Mouse (Mus musculus): ENCODE measurements around the gene Psmb3.
A peak's percentile ranks its signal among the peaks of the same experiment; 100 is the strongest.
"Not testable (repeated sequence)": the region's sequence is repeated elsewhere in the genome, so short reads cannot be mapped to it uniquely, and the experiment has no call there.

Psmb3 gene

DNA sequence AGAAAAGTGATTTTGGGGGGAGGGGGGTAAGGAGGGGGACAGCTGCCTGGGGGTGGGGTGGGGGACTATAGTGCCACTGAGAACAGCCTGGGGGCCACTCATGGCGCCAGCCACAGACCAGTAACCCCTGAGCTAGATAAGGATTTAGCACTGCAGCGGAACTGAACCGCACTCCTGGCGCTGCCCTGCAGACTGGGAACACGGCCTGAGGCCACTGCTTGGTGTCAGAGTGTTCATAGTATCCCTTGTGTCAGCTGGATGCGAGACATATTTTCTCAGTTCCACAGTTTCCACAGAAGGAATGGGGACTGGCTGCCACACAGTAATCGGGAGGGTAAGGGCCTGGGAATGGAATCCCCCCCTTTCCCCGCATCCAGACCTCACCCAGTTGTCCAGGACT is 12.8 kb downstream of the Psmb3 start:
- DNase-seq (ENCODE audit: low spot score in 2 of 2): no peak

DNA sequence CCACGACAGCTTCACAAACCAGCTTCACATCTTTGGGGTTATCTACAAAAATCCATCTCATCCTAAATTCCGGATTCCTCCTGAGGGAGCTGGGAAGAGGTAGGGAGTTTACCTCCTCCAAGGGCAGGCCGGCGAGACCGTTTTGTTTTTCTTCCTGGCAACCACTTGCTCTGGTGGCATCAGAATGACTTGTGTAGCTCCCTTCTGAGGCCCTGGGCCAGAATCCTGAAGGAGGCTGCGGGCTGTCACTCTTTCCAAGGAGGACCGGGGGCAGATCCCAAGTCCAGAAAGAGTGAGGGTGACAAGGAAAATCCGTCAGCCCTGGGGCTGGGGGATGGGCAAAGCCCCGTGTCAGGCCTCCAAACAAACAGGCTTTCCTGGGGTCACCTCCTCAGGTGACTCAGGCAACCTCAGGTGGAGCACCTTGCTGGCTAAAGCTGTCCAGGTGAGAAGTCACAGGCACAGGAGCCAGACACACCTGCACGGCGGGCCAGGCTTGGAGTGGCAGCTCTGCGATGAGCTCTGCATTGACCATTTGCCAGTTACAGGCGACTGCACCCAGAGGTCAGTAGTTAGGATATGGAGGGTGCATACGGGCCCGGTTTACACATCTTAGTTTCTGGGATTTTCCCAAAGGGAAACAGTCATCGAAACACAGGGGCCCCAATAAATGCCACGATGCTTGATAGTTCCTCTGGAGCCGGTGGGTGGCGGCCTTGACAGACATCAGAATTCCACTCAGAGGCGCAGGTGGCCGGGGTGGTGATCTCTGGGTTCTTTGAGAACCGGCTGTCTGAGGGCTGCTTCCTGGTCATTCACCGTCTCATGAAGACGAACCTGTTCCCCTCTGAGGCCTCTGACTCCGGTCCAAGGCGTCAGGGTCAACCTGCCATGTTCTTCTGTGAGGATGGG is 14.4 kb downstream of the Psmb3 start:
- DNase-seq (ENCODE audit: low spot score in 2 of 2): no peak

DNA sequence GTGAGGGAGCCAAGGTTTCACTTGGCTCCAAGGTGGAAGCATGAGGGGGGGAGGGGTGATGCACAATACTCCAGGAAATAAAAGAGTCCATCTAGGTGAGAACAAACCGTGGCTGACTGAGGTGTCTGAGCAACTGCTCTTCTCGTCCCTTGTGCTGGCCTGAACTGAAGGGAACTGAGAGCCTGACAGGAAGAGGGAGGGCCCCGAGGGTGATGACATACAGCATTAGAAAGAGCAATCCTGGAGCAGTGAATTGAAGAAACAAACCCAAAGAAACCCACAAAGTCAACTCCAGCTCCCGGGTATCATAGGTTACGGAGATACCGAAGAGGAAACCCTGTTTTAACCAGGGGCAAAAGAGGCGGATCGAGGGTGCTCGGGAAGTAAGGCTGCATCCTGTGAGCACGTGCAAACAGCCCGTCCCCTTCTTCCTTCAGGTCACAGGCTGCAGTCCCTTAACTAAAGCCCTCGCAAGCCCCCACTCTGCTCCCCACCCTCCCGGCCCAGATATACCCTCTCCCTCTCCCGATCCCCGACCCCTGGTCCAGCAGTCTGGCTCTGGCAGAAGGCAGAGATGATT is 15.2 kb downstream of the Psmb3 start:
- peak in 1 of 2 experiments; percentile 31 for DNase-seq (ENCODE audit: low spot score in 2 of 2)

DNA sequence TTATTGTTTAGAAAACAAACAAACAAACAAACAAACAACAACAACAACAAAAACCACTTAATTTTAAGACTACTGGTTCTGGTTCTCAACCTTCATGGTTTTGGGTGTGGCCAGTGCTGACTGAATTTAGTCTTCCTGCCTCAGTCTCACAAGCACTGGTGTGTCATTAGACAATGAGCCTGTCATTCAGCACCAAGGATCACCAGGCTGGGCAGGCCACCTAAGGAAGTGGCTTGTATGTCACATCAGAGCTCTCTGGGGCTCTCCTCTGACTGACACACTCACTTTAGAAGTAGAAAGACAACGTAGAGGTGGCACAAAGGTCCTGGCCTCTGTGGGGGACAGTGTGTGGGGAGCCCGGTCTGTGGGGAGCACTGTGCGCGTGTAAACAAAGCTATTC is 15.8 kb downstream of the Psmb3 start:
- DNase-seq (ENCODE audit: low spot score in 2 of 2): no peak

DNA sequence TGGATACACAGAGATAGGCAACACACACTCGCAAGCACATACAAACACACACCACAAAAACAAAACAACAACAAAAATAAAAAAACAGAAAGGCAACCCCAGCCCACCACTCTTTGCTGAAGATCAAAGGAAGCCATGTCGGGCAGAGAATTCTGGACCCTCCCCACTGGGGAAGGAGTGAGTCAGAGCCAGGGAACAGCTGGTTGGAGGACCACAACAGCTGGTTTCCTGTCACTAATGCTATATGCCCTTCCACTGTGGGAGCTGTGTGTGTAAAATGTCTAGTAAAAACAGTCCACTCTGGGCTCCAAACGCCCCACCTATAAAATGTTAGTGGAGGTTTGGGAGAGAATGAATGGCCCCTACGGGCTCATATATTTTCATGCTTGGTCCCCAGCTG is 18.1 kb downstream of the Psmb3 start:
- DNase-seq (ENCODE audit: low spot score in 2 of 2): no peak

DNA sequence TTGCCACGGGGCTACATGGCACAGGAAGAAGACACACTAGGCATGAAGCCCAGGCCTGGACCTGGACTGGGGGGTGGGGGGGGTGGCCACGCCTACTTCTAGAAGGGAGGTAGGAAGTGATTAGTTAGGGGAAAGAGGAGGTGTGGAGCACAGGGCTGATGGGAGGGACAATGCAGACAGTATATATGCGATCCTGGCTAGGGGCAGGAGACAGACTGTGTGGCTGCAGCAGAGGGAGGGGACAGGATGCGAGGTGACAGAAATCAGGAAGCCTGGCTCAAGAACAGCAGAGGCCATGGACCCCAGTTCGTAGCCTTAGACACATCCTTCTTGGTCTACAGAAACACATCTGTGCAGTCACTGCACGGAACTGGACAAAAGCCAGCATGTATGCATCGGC is 20.5 kb downstream of the Psmb3 start:
- DNase-seq (ENCODE audit: low spot score in 2 of 2): no peak

DNA sequence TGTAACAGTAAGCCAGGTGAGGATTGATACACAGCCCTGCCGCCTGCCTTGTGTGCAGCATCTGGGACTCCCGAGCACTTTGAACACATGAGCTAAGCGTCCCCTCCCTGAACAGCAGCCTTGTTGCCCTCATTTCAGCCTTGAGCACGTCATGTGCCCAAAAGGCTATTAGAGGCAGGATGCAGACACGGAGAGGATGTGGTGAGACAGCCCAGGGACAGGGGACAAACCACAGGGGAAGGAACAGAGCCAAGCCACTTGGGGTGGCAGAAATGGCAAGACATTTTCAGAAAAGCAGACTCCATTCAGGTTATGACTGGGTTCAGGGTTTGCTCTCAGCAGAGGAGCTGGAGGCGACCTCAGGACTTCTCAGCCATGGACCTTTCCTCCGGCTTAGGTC is 25.1 kb downstream of the Psmb3 start:
- DNase-seq (ENCODE audit: low spot score in 2 of 2): no peak

DNA sequence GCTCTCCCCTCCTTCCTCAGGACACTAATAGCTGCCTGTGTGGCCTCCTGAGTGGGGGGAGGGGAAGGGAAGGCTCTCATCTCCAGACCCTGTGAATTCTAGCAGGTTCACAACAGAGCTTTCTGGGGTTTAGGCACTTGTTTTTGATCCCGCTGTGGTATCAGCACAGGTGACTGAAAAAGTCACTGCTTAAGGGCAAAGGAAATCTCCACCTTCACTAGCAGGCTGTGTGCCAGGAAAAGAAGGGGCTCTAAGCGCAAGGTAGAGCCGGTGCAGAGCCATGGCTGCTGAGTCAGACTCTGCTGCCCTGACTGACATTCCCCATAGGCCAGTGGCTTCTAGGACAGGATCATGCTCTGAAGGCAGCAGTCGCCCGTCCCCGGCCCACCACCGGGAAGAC is 25.5 kb downstream of the Psmb3 start:
- no peak for DNase-seq (ENCODE audit: low spot score in 2 of 2)

DNA sequence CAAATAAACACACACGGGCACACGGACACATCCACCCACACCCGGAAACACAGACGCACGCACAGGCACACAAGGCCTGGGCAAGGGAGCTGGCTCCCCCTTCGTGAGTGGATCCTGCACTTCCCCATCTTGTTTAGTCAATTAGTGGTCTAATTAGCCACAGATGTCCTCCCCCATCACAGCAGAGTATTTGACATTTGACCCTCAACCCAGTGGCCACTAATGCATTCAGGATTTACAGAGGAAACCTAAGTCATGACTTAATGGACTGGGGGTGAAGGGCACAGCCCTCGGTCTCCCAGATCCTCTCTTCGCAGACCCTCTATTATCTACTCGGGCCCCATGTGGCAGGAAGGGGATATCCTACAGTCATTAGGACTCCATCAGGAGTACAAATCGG is 30.5 kb downstream of the Psmb3 start:
- no peak for DNase-seq (ENCODE audit: low spot score in 2 of 2)

DNA sequence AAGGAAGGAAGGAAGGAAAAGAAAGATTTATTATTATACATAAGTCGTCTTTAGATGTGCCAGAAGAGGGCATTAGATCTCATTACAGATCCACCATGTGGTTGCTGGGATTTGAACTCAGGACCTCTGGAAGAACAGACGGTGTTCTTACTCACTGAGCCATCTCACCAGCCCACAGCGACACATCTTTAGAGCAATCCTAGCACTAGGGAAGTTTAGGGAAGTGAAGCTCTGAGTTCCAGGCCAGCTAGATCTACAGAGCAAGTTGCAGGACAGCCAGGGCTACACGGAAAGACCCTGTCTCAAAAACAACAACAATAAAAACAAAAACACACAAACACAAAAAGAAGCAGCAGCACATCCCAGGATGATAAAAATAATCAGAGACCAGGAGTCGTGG is 31.6 kb downstream of the Psmb3 start:
- not testable (repeated sequence) for DNase-seq (ENCODE audit: low spot score in 2 of 2)

DNA sequence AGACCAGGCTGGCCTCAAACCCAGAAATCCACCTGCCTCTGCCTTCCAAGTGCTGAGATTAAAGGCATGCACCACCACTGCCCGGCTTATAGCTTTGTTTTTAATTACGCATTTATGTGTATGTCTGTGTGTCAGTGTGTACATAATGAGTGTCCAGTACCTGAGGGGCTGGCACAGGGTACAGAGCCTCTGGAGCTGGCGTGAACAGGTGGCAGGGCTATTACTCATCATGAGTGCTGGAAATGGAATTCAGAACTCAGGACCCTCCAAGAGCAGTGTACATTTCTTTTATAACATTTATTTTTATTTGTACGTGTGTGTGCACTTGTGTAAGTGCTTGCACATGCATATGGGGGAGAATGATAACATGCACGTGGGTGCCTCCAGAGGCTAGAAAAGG is 33.4 kb downstream of the Psmb3 start:
- DNase-seq (ENCODE audit: low spot score in 2 of 2): no peak

DNA sequence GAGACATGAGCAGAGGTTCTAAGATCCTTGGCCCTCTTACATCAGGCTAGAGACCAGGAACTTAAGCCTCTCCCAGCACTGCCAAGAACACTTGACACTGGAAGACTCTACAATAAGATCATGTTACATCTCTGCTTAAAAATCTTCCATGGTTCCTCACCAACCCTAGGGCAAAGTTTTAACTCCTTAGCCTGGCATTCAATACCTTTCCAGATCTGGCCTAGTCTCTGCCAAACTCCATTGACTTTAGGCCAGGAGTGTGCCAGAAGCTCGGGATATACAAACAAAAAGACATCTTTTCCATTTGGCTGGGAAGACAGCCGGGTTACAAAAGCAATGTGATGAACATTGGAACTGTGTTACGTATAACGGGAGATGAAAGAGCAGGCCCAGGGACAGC is 34.4 kb downstream of the Psmb3 start:
- no peak for DNase-seq (ENCODE audit: low spot score in 2 of 2)

DNA sequence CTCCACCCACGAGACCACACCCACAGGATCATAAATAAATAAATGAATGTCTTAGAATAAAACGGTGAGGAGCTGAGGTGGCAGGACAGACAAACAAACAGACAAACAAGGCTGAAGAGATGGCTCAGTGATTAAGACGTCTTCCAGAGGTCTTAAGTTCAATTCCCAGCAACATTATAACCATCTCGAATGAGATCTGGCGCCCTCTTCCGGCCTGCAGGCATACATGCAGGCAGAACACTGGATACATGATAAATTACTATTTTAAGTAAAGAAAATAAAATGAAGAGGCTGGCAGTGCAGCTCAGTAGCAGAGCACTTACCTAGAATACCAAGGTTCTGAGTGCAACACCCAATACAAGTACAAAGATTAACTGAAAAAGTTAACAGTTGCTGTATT is 35.5 kb downstream of the Psmb3 start:
- DNase-seq (ENCODE audit: low spot score in 2 of 2): no peak

DNA sequence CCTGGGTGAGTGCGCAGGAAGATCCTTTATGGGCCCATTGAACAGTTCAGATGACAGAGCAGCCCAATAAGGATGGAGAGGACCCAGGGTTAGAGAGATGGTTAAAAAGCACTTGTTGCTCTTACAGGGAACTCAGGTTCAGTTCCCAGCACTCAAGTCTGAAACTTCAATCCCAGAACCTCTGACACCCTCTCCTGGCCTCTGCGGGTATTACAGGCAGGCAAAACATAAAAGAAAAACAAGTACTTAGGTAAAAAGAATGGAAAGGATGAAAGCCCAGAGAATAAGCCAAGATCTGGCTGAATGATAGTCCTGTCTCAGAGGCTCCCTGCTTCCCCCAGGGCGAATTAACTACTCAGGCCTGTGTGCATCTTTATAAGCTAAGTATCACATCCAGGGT is 36.0 kb downstream of the Psmb3 start:
- peak in 1 of 2 experiments; percentile 60 for DNase-seq (ENCODE audit: low spot score in 2 of 2)

DNA sequence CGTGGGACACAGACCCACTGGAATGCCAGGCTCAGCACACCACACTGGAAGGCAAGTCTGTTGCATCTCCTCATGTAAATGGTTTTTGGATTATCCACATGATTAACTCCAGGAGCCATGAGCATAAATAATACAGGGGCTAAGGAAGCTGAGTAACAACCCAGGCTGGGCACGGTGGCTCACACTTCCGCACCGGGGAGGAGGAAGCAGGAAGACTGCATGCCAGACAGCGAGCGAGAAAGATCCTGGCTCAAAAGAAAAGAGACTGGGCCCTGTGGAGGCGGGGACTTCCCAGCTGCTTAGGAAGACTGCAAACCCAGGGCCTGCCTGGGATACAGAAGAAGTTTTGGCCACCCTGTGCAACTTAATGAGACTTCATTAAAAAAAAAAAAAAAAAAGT is 37.0 kb downstream of the Psmb3 start:
- peak in 1 of 2 experiments; percentile 61 for DNase-seq (ENCODE audit: low spot score in 2 of 2)

DNA sequence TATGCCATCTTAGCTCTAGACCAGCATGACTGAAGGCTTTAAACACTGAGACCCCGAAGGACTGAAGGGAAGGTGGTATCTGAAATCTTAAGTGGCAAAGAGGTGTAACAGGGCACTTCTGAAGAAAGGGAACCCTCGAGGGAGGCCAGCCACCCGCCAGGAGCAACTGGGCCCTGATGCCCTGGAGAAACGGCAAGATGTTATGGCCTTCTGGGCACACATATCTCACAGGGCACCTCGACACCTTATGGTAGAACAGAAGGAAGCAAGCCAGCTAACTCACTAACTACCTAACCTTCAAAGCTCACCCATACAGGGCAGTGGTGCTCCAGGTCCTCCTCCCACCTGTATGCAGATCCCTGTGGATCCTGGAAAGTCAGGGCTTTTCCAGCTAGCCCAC is 39.0 kb downstream of the Psmb3 start:
- DNase-seq (ENCODE audit: low spot score in 2 of 2): peak in 1 of 2 experiments; percentile 59

DNA sequence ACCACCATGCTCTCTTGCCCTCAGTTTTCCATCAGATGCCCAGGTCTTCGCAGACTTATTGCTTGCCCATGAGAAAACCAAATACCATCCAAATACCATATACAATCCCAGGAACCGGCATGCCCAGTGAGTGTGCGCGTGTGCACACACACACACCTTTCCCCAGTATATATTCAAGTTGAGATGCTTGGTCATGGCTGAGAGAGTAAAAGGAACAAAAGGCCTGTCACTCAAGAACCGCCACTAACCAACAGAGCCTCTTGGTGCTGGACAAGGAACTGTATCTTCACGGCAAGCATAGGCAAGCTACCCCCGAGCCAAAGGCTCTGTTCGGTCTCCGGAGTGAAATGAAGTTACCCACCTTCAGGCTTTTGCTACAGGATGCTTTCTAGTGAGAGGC is 39.4 kb downstream of the Psmb3 start:
- DNase-seq (ENCODE audit: low spot score in 2 of 2): peak in 1 of 2 experiments; percentile 62

DNA sequence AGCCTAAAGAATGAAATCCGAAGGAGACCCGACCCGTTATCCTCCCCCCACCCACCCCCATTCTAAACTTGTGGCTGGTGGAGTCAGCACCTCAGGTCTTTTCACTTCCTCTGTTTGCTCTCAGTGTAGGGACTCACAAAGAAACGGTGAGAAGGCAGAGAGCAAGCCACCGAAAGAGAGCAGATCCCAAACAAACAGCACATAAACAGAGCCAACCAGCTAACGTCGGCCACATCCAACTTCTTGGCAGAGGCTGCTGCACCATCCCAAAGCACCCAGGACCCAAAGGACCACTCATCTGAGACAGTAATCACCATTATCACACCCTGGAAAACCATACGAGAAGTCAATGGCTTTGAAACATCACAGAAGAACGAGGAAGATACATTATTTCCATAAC is 40.2 kb downstream of the Psmb3 start:
- DNase-seq (ENCODE audit: low spot score in 2 of 2): peak in 1 of 2 experiments; percentile 66

DNA sequence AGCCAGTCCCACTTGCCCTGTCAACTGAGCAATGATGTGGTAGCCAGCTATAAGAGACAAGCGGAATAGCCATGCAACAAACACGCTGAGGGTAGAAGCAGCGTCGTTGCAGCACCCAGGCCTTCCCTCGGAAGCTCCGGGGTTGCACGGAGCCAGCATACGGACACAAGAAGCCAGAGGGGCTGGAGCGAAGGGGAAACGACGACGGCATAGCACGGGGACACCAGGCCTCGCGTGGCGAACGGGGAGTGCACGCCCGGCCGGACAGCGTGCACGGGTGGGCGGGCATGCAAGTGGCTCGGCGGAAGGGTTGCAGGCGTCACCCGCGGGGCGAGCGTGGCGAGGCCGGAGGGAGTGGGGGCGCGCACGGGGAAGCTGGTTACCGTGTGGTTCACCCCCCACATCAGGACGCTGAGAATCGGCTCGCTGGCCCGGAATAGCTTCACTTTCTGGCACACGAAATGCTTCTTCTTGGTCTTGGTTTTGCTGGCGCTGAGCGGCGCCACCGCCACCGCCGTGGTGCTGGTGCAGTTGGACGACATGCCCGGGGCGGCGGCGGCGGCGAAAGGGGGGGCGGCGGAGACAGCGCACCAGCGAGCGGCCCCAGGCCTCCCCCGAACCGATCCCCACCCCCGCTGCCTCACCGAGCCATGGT is 41.0 kb downstream of the Psmb3 start, which contains the start of gene Pip4k2b:
TSS of gene Pip4k2b (minus strand) at position 642 of the 655 bp plus-strand sequence.
- peak; percentile 65 to 85 for DNase-seq (ENCODE audit: low spot score in 2 of 2)

DNA sequence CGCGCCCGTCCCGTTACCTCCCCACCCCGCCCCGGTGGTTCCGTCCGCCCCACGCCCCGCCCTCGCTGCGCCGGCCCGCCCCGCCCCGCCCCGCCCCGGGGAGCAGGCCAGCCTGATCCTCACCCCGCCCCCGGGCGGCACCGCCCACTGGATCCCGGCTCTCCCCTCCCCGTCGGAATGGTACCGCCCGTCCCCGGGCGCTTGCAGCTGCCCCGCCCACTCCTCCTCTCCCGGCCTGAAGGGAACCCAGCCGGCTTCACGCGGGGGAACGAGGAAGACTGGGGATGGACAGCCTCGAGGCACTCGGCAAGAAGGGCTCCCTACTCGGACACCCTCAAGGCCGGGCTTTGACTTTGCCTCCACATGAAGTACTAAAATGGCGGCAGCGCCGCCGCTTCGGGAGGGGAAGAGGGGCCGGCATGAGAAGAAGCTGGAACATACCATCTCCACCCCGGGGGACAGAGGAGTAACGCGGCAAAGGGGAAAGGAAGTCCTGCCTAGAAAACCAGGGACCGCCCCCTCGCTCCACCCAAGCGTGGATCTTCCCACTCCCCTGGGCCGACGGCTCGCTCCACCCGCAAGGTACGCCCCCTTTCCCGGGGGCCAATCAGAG is 41.6 kb downstream of the Psmb3 start:
- DNase-seq (ENCODE audit: low spot score in 2 of 2): peak; percentile 99

DNA sequence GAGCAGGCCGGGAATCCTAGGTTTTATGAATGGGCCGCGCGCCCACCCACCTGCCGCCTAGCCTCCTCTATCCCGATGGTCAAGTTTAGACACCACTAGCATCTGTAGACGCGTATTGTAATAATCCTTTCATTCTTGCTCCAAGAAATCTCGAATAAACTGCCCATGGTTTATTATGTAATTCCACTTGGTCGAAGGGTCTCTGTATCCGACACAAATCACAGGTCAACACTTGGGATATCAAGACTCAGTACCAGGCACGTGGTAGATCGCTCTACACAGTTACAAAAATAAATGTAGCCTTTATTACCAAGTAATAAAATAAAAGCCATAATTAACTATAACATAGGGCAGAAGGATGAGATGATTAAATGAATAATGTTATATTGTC is 42.1 kb downstream of the Psmb3 start:
- no peak for DNase-seq (ENCODE audit: low spot score in 2 of 2)

DNA sequence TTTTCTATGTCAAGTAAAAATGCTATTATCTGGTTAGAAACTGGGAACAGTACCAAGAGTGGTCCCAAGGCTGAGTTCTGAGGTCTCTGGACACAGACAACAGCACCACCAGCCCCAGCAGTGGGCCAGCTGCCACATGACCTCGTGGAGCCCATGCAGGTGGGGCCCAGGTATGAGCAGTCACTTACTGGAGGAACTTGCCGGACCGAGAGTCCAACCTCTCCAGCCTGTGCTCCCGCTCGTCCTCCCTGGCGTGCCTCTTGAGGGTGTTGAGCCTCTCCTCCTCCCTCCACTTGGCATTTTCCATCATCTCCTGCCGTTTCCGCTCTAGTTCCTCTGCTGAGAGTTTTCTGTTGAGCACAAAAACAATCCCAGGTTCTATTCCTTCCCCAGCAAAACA is 44.6 kb downstream of the Psmb3 start:
- no peak for DNase-seq (ENCODE audit: low spot score in 2 of 2)
